ENCODE assay signal across 8 mouse cellular contexts in the genomic region with DNA sequence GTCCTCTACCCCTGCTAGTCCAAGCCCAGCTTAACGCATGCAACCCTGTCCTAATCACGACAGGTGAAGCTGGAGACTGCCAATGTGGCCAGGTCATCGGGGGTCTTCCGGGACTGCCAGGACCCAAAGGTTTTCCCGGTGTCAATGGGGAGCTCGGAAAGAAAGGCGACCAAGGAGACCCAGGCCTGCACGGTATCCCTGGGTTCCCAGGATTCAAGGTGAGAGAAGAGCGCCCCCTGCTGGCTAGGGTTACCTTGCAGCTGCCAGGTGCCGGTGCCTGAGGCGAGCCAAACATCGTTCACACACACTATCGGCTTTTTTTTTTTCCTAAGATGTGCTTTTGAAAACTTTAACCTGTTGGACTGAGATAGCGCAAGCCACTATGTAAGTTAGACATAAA. TPM values are rescaled to one million over a fixed set of nuclear protein-coding genes. Genes with fewer than 3 reads are reported as not detected.
DNase-seq lines count a peak whose midpoint lies in the region; ATAC-seq and TF ChIP-seq lines count a peak whose summit lies in the region.

No protein-coding gene starts in this region.

- no peak for ATAC-seq in kidney, embryonic 15.5 days (replicated peaks; ENCODE audit: low FRiP score)
- ATAC-seq in forebrain, embryonic 16.5 days: no peak

- no peaks in the 10 kb centered on the region for H3K79me2 ChIP-seq in C2C12 (ENCODE audit: control insufficient read depth, insufficient read depth)

- H3K36me3 ChIP-seq in kidney, adult 2 months (ENCODE audit: control insufficient read depth, insufficient read depth, low read length): no peaks in the 10 kb centered on the region
- H3K36me3 ChIP-seq in kidney, embryonic 15.5 days: peaks cover 82% of the 10 kb centered on the region
- peaks cover 6% of the 10 kb centered on the region for H3K36me3 ChIP-seq in C2C12 (ENCODE audit: control insufficient read depth, insufficient read depth)
- H3K36me3 ChIP-seq in limb, embryonic 10.5 days: peaks cover 54% of the 10 kb centered on the region
- H3K36me3 ChIP-seq in forebrain, embryonic 16.5 days (ENCODE audit: control insufficient read depth, insufficient read depth): no peaks in the 10 kb centered on the region

- TF ChIP-seq CTCF in kidney, adult 2 months (conservative IDR thresholded peaks at IDR 0.05; ENCODE audit: insufficient read depth, insufficient read length, low read depth, low read length): peak; percentile 69
- TF ChIP-seq CTCF in C2C12 (IDR thresholded peaks at IDR 0.05; ENCODE audit: control insufficient read depth, insufficient read depth, insufficient read length): peak; percentile 56

- H3K4me2 ChIP-seq in kidney, embryonic 15.5 days: no peak overlapping the region
- H3K4me2 ChIP-seq in forebrain, embryonic 16.5 days (ENCODE audit: low read length): no peak overlapping the region

- 55% methylated on average over 14 of the region's 14 CpGs for WGBS in kidney, adult 2 months
- 54% methylated on average over 14 of the region's 14 CpGs for WGBS in kidney, embryonic 15.5 days
- WGBS in limb, embryonic 10.5 days: 52% methylated on average over 14 of the region's 14 CpGs
- 44% methylated on average over 14 of the region's 14 CpGs for WGBS in forebrain, embryonic 16.5 days

- no peak overlapping the region for H3K4me3 ChIP-seq in kidney, adult 2 months (ENCODE audit: insufficient read depth, low read depth, low read length)
- no peak overlapping the region for H3K4me3 ChIP-seq in kidney, embryonic 15.5 days (replicated peaks)
- no peak overlapping the region for H3K4me3 ChIP-seq in C2C12 (ENCODE audit: insufficient read depth, poor library complexity, severe bottlenecking)
- H3K4me3 ChIP-seq in limb, embryonic 10.5 days: no peak overlapping the region
- no peak overlapping the region for H3K4me3 ChIP-seq in forebrain, embryonic 16.5 days (replicated peaks; ENCODE audit: low read length)

- H3K4me1 ChIP-seq in kidney, adult 2 months (ENCODE audit: control insufficient read depth, insufficient read depth, low read length): no peaks in the 10 kb centered on the region
- no peaks in the 10 kb centered on the region for H3K4me1 ChIP-seq in kidney, embryonic 15.5 days
- H3K4me1 ChIP-seq in limb, embryonic 10.5 days: 0 out of 2 replicates have a peak, but pooled peaks cover 3% of the 10 kb centered on the region
- peaks cover 21% of the 10 kb centered on the region for H3K4me1 ChIP-seq in forebrain, embryonic 16.5 days (replicated peaks; ENCODE audit: control insufficient read depth, insufficient read depth, low read length)

- no peak overlapping the region for H3ac ChIP-seq in C2C12 (ENCODE audit: control insufficient read depth, insufficient read length, low read depth)

- no peak overlapping the region for H3K27ac ChIP-seq in kidney, adult 2 months (ENCODE audit: insufficient read depth, low read depth, low read length)
- H3K27ac ChIP-seq in kidney, embryonic 15.5 days: no peak overlapping the region
- no peak overlapping the region for H3K27ac ChIP-seq in limb, embryonic 10.5 days
- no peak overlapping the region for H3K27ac ChIP-seq in forebrain, embryonic 16.5 days (ENCODE audit: low read length)

- TF ChIP-seq POLR2A in kidney, adult 2 months (IDR thresholded peaks at IDR 0.05; ENCODE audit: low read depth, low read length): no peak

- H3K9me3 ChIP-seq in kidney, embryonic 15.5 days (replicated peaks): no peaks in the 10 kb centered on the region
- H3K9me3 ChIP-seq in limb, embryonic 10.5 days (replicated peaks): no peaks in the 10 kb centered on the region
- H3K9me3 ChIP-seq in forebrain, embryonic 16.5 days (ENCODE audit: control insufficient read depth, low read length): no peaks in the 10 kb centered on the region

- H3K9ac ChIP-seq in kidney, embryonic 15.5 days: no peak overlapping the region
- no peak overlapping the region for H3K9ac ChIP-seq in forebrain, embryonic 16.5 days (replicated peaks; ENCODE audit: low read depth, low read length)

- no peaks in the 10 kb centered on the region for H3K27me3 ChIP-seq in kidney, adult 2 months (replicated peaks; ENCODE audit: control insufficient read depth, insufficient read depth, low read length)
- H3K27me3 ChIP-seq in kidney, embryonic 15.5 days: no peaks in the 10 kb centered on the region
- H3K27me3 ChIP-seq in C2C12 (ENCODE audit: control insufficient read depth, insufficient read depth, insufficient read length): no peaks in the 10 kb centered on the region
- H3K27me3 ChIP-seq in limb, embryonic 10.5 days (ENCODE audit: low read depth, poor library complexity, severe bottlenecking): no peaks in the 10 kb centered on the region
- H3K27me3 ChIP-seq in forebrain, embryonic 16.5 days (replicated peaks; ENCODE audit: control insufficient read depth, insufficient read depth, low read length): no peaks in the 10 kb centered on the region

- DNase-seq in kidney, adult 2 months: peak; percentile 49
- peak; percentile 39 for DNase-seq in MN1 (ENCODE audit: low spot score)
- peak; percentile 42 to 66 for DNase-seq in cerebellum, postnatal 25 days
- peak; percentile 76 for DNase-seq in limb, embryonic 10.5 days (ENCODE audit: low spot score)
- peak; percentile 72 for DNase-seq in right cerebral cortex, postnatal 4 days

- no peaks in the 10 kb centered on the region for H3K79me3 ChIP-seq in C2C12 (ENCODE audit: low read depth)

TF ChIP-seq in C2C12, 6 proteins besides CTCF, POLR2A, EP300 and RAD21:
- no peak for TF ChIP-seq MAX (IDR thresholded peaks at IDR 0.05)

RNA-seq across cellular contexts. Expression of gene Rab20, which starts 57.4 kb away (rescaled TPM):
- 74.5 and 76.5 TPM in 2 replicates for polyA plus RNA-seq in kidney, adult 2 months (2012; rRNA removed)
- 24.2 and 26.5 TPM in 2 replicates for polyA plus RNA-seq in kidney, embryonic 15.5 days (2015; fragmentation: Nextera tagmentation; extraction: Ambion mirVana)
- 2.1 TPM for polyA plus RNA-seq in C2C12 (2012; fragmentation: generic; extraction: Trizol)
- polyA plus RNA-seq in limb, embryonic 10.5 days (2016; fragmentation: Nextera tagmentation; extraction: Ambion mirVana): 0.99 and 1.9 TPM in 2 replicates
- 0.63 and 0.77 TPM in 2 replicates for polyA plus RNA-seq in forebrain, embryonic 16.5 days (2015; fragmentation: Nextera tagmentation; extraction: Ambion mirVana)
